Mouse (Mus musculus) heart, embryonic 10.5 days (tissue): Measurements from ENCODE around the gene Myd88. TPM values are rescaled to one million over a fixed set of nuclear protein-coding genes. Genes with fewer than 3 reads are reported as not detected.
A peak's percentile ranks its signal among the peaks of the same experiment; 100 is the strongest.

Experiments used
- DNase-seq: peaks from one replicate; pipeline ENCODE4 v3.0.0-alpha.2; 2017; ENCODE audit warnings: low spot score
- H3K27ac ChIP-seq: fragments of 300-500 bp; sonication (generic); 2 replicates; pipeline ENCODE4 v1.5.1; 2016; ENCODE audit warnings: mild to moderate bottlenecking
- H3K27me3 ChIP-seq: fragments of 300-500 bp; sonication (generic); 2 replicates; pipeline ENCODE4 v1.6.1; 2016; ENCODE audit warnings: mild to moderate bottlenecking; ENCODE audit not compliant: poor library complexity, insufficient read depth, severe bottlenecking
- H3K36me3 ChIP-seq: fragments of 300-500 bp; sonication (generic); 2 replicates; pipeline ENCODE4 v1.6.1; 2016; ENCODE audit warnings: mild to moderate bottlenecking, moderate library complexity
- H3K4me1 ChIP-seq: fragments of 300-500 bp; sonication (generic); 2 replicates; pipeline ENCODE4 v1.6.1; 2016; ENCODE audit warnings: mild to moderate bottlenecking
- H3K4me3 ChIP-seq: fragments of 300-500 bp; sonication (generic); 2 replicates; pipeline ENCODE4 v1.5.1; 2016; ENCODE audit warnings: mild to moderate bottlenecking, moderate library complexity
- H3K9me3 ChIP-seq: fragments of 300-500 bp; sonication (generic); 2 replicates; pipeline ENCODE4 v1.6.1; 2016; ENCODE audit warnings: mild to moderate bottlenecking, moderate library complexity
- WGBS: fragments of 180-500 bp; shearing (Covaris S2); methylation state at CpG from one replicate; pipeline ENCODE4 v1.1.7; 2016; 5-methylcytosine and 5-hydroxymethylcytosine counted together
- polyA plus RNA-seq: library from polyadenylated mRNA; unstranded; fragments of >200 nt; fragmentation: Nextera tagmentation; extraction: Ambion mirVana; gene quantifications from 2 replicates; pipeline ENCODE4 v1.2.1, GENCODE M21; 2016

The Myd88 gene
- polyA plus RNA-seq, 1 experiment from 2014 or later = 11.6 TPM

GRCm38 (mm10) chr9:119337842-119338241 is 3.4 kb downstream of the Myd88 start:
- H3K36me3 ChIP-seq = peaks cover 7% of the 10 kb centered on the region
- H3K27me3 ChIP-seq = peaks cover 25% of the 10 kb centered on the region
- DNase-seq = no peak
- H3K4me3 ChIP-seq = no peak overlapping the region
- 86% methylated on average over 14 of the region's 14 CpGs for WGBS
- H3K27ac ChIP-seq = no peak overlapping the region
- peaks cover 31% of the 10 kb centered on the region for H3K4me1 ChIP-seq
- no peaks in the 10 kb centered on the region for H3K9me3 ChIP-seq

GRCm38 (mm10) chr9:119335571-119335970 is 5.6 kb downstream of the Myd88 start:
- Histone ChIP-seq H3K4me1 (peaks cover 19% of the 10 kb centered on the region), H3K27ac (no peak overlapping the region), H3K27me3 (peaks cover 25% of the 10 kb centered on the region), H3K4me3 (no peak overlapping the region), H3K9me3 (no peaks in the 10 kb centered on the region), H3K36me3 (peaks cover 5% of the 10 kb centered on the region; the same call in 1 of the 2 replicates)
- no peak for DNase-seq
- 83% methylated on average over 4 of the region's 4 CpGs for WGBS

GRCm38 (mm10) chr9:119334834-119335233 is 6.4 kb downstream of the Myd88 start:
- Histone ChIP-seq H3K27me3 (peaks cover 25% of the 10 kb centered on the region), H3K4me1 (peaks cover 16% of the 10 kb centered on the region), H3K9me3 (no peaks in the 10 kb centered on the region), H3K27ac (no peak overlapping the region), H3K4me3 (no peak overlapping the region), H3K36me3 (peaks cover 5% of the 10 kb centered on the region; the same call in 1 of the 2 replicates)
- no peak for DNase-seq
- 91% methylated on average over 2 of the region's 2 CpGs for WGBS

GRCm38 (mm10) chr9:119334324-119334723 is 6.9 kb downstream of the Myd88 start:
- H3K27me3 ChIP-seq = peaks cover 25% of the 10 kb centered on the region
- peaks cover 5% of the 10 kb centered on the region; the same call in 1 of the 2 replicates for H3K36me3 ChIP-seq

GRCm38 (mm10) chr9:119330186-119330963 is 10.8 kb downstream of the Myd88 start:
- H3K4me1 ChIP-seq = peaks cover 7% of the 10 kb centered on the region; the same call in 1 of the 2 replicates
- H3K36me3 ChIP-seq = no peaks in the 10 kb centered on the region
- 87% methylated on average over 15 of the region's 15 CpGs for WGBS
- H3K9me3 ChIP-seq = no peaks in the 10 kb centered on the region
- H3K27me3 ChIP-seq = no peaks in the 10 kb centered on the region
- H3K27ac ChIP-seq = no peak overlapping the region
- no peak for DNase-seq
- no peak overlapping the region for H3K4me3 ChIP-seq

More at GRCm38 (mm10) chr9:119334324-119334723, 6.9 kb downstream of the Myd88 start:
- 52% methylated on average over 10 of the region's 10 CpGs for WGBS
- H3K4me3 ChIP-seq = no peak overlapping the region
- no peak overlapping the region for H3K27ac ChIP-seq
- H3K9me3 ChIP-seq = no peaks in the 10 kb centered on the region
- DNase-seq = no peak
- peaks cover 11% of the 10 kb centered on the region for H3K4me1 ChIP-seq

GRCm38 (mm10) chr9:119328488-119328887 is 12.7 kb downstream of the Myd88 start:
- Histone ChIP-seq H3K36me3 (no peaks in the 10 kb centered on the region), H3K4me1 (no peaks in the 10 kb centered on the region), H3K9me3 (no peaks in the 10 kb centered on the region), H3K4me3 (no peak overlapping the region), H3K27me3 (no peaks in the 10 kb centered on the region), H3K27ac (no peak overlapping the region)
- WGBS = 81% methylated on average over 3 of the region's 3 CpGs
- DNase-seq = no peak

- H3K4me1 ChIP-seq = peaks cover 8% of the 10 kb centered on the region
- H3K36me3 ChIP-seq = no peaks in the 10 kb centered on the region
- no peak overlapping the region for H3K4me3 ChIP-seq
- H3K9me3 ChIP-seq = no peaks in the 10 kb centered on the region
- no peak overlapping the region for H3K27ac ChIP-seq
- no peak for DNase-seq
- H3K27me3 ChIP-seq = no peaks in the 10 kb centered on the region
- WGBS = 80% methylated on average over 1 of the region's 1 CpGs
These were observed 17.1 kb downstream of the Myd88 start for GRCm38 (mm10) chr9:119324130-119324529.

GRCm38 (mm10) chr9:119323260-119323645 is 18.0 kb downstream of the Myd88 start:
- peaks cover 8% of the 10 kb centered on the region for H3K4me1 ChIP-seq
- peak overlapping the region; percentile 97 for H3K27ac ChIP-seq
- DNase-seq = no peak
- H3K9me3 ChIP-seq = no peaks in the 10 kb centered on the region
- no peaks in the 10 kb centered on the region for H3K27me3 ChIP-seq
- H3K36me3 ChIP-seq = peaks cover 2% of the 10 kb centered on the region; the same call in 1 of the 2 replicates
- WGBS = 7% methylated on average over 9 of the region's 9 CpGs
- peak overlapping the region; percentile 96 for H3K4me3 ChIP-seq

- WGBS = under 1% methylated on average over 76 of the region's 76 CpGs
- H3K4me1 ChIP-seq = peaks cover 8% of the 10 kb centered on the region
- peak; percentile 100 for DNase-seq
- peak within 1 kb of the TSS; percentile 97 for H3K27ac ChIP-seq
- peak within 1 kb of the TSS; percentile 96 for H3K4me3 ChIP-seq
- no peaks in the 10 kb centered on the region for H3K27me3 ChIP-seq
- peaks cover 4% of the 10 kb centered on the region; the same call in 1 of the 2 replicates for H3K36me3 ChIP-seq
- no peaks in the 10 kb centered on the region for H3K9me3 ChIP-seq
These were observed 18.6 kb downstream of the Myd88 start, which contains the start of gene Oxsr1 for GRCm38 (mm10) chr9:119322289-119323259. TSS of gene Oxsr1 (minus strand) at chr9:119322427.

GRCm38 (mm10) chr9:119321392-119322229 is 19.6 kb downstream of the Myd88 start:
- peaks cover 4% of the 10 kb centered on the region; the same call in 1 of the 2 replicates for H3K36me3 ChIP-seq
- peak overlapping the region; percentile 97 for H3K27ac ChIP-seq
- H3K4me1 ChIP-seq = peaks cover 8% of the 10 kb centered on the region
- H3K4me3 ChIP-seq = peak overlapping the region; percentile 96
- no peaks in the 10 kb centered on the region for H3K9me3 ChIP-seq
- no peaks in the 10 kb centered on the region for H3K27me3 ChIP-seq
- WGBS = under 1% methylated on average over 59 of the region's 59 CpGs
- peak; percentile 82 for DNase-seq

- H3K4me3 ChIP-seq = peak overlapping the region; percentile 96
- H3K27me3 ChIP-seq = no peaks in the 10 kb centered on the region
- peaks cover 8% of the 10 kb centered on the region for H3K4me1 ChIP-seq
- H3K36me3 ChIP-seq = peaks cover 4% of the 10 kb centered on the region; the same call in 1 of the 2 replicates
- H3K27ac ChIP-seq = 0 out of 2 replicates have a peak overlapping the region, but pooled peaks have one; percentile 97
- WGBS = 10% methylated on average over 7 of the region's 7 CpGs
- DNase-seq = no peak
- no peaks in the 10 kb centered on the region for H3K9me3 ChIP-seq
These were observed 20.3 kb downstream of the Myd88 start for GRCm38 (mm10) chr9:119320946-119321345.

- DNase-seq = no peak
- H3K27ac ChIP-seq = no peak overlapping the region
- H3K4me1 ChIP-seq = peaks cover 8% of the 10 kb centered on the region
- peaks cover 4% of the 10 kb centered on the region; the same call in 1 of the 2 replicates for H3K36me3 ChIP-seq
- no peaks in the 10 kb centered on the region for H3K27me3 ChIP-seq
- 78% methylated on average over 7 of the region's 7 CpGs for WGBS
- H3K4me3 ChIP-seq = 0 out of 2 replicates have a peak overlapping the region, but pooled peaks have one; percentile 96
- H3K9me3 ChIP-seq = no peaks in the 10 kb centered on the region
These were observed 20.8 kb downstream of the Myd88 start for GRCm38 (mm10) chr9:119320446-119320845.
